Comparison of ENCODE assay signal across 11 mouse cellular contexts in genomic region chr2:167383666-167384083, GRCm38 (mm10). TPM values are rescaled to one million over a fixed set of nuclear protein-coding genes. Genes with fewer than 3 reads are reported as not detected.
DNase-seq lines count a peak whose midpoint lies in the region; ATAC-seq lines count a peak whose summit lies in the region.
"Had no signal": no experiment of that assay in that cellular context is flagged by ENCODE, and none has a peak within 500 bp of the region (broad histone marks: within the 10 kb centered on the region; RNA-seq: fewer than 3 reads in every experiment).

No protein-coding gene starts in this region.

- H3K9me3 ChIP-seq in megakaryocyte, embryonic 14.5 days, result no peaks in the 10 kb centered on the region
- no peaks in the 10 kb centered on the region for H3K9me3 ChIP-seq in kidney, embryonic 14.5 days (ENCODE audit: control insufficient read depth, low read length)
- no peaks in the 10 kb centered on the region for H3K9me3 ChIP-seq in forebrain, embryonic 15.5 days
- H3K9me3 ChIP-seq in hindbrain, embryonic 11.5 days (ENCODE audit: control insufficient read depth, low read length), result no peaks in the 10 kb centered on the region
- H3K9me3 ChIP-seq: G1E; midbrain, embryonic 12.5 days had no signal

- H3K36me3 ChIP-seq in megakaryocyte, embryonic 14.5 days (replicated peaks; ENCODE audit: low read length), result no peaks in the 10 kb centered on the region
- H3K36me3 ChIP-seq in kidney, embryonic 14.5 days (ENCODE audit: control insufficient read depth, insufficient read depth, low read length), result no peaks in the 10 kb centered on the region
- H3K36me3 ChIP-seq in forebrain, embryonic 15.5 days, result no peaks in the 10 kb centered on the region
- no peaks in the 10 kb centered on the region for H3K36me3 ChIP-seq in hindbrain, embryonic 11.5 days (ENCODE audit: control insufficient read depth, insufficient read depth, low read length)
- H3K36me3 ChIP-seq: G1E; midbrain, embryonic 12.5 days had no signal

- peak overlapping the region; percentile 74 for H3K4me3 ChIP-seq in megakaryocyte, embryonic 14.5 days (replicated peaks)
- no peak overlapping the region for H3K4me3 ChIP-seq in kidney, embryonic 14.5 days (ENCODE audit: low read length)
- H3K4me3 ChIP-seq in forebrain, embryonic 15.5 days, result no peak overlapping the region
- no peak overlapping the region for H3K4me3 ChIP-seq in hindbrain, embryonic 11.5 days (ENCODE audit: low read depth, low read length)
- H3K4me3 ChIP-seq: midbrain, embryonic 12.5 days had no signal

- peak; percentile 87 for DNase-seq in heart, adult 8-10 months (ENCODE audit: low spot score)
- DNase-seq in urinary bladder, postnatal 25 days (ENCODE audit: low spot score), result peak; percentile 65
- DNase-seq in frontal cortex, postnatal 14 days (ENCODE audit: low spot score in 2 of 2), result no peak
- no peak for DNase-seq in hindbrain, embryonic 11.5 days (ENCODE audit: low spot score)
- DNase-seq: cerebellum, postnatal 25 days had no signal

- no peak for ATAC-seq in megakaryocyte, adult 5-6 weeks (ENCODE audit: poor library complexity, severe bottlenecking)
- ATAC-seq in kidney, embryonic 14.5 days (ENCODE audit: low FRiP score, low TSS enrichment), result 0 out of 2 replicates have a peak, but pooled peaks have one; percentile 28
- ATAC-seq in forebrain, embryonic 15.5 days (replicated peaks), result no peak
- ATAC-seq in hindbrain, embryonic 11.5 days (ENCODE audit: low FRiP score), result no peak

- no peak overlapping the region for H3K4me2 ChIP-seq in kidney, embryonic 14.5 days (replicated peaks; ENCODE audit: low read depth, low read length)
- H3K4me2 ChIP-seq in forebrain, embryonic 15.5 days (replicated peaks), result no peak overlapping the region
- no peak overlapping the region for H3K4me2 ChIP-seq in hindbrain, embryonic 11.5 days (replicated peaks; ENCODE audit: low read depth, low read length)
- H3K4me2 ChIP-seq: midbrain, embryonic 12.5 days had no signal

- peaks cover 36% of the 10 kb centered on the region for H3K4me1 ChIP-seq in megakaryocyte, embryonic 14.5 days
- H3K4me1 ChIP-seq in kidney, embryonic 14.5 days (ENCODE audit: control insufficient read depth, insufficient read depth, low read length), result peaks cover 23% of the 10 kb centered on the region
- H3K4me1 ChIP-seq in forebrain, embryonic 15.5 days, result no peaks in the 10 kb centered on the region
- no peaks in the 10 kb centered on the region for H3K4me1 ChIP-seq in hindbrain, embryonic 11.5 days (replicated peaks; ENCODE audit: control insufficient read depth, insufficient read depth, low read length)

- H3K27ac ChIP-seq in kidney, embryonic 14.5 days (ENCODE audit: low read depth, low read length), result no peak overlapping the region
- H3K27ac ChIP-seq in forebrain, embryonic 15.5 days (replicated peaks), result no peak overlapping the region
- no peak overlapping the region for H3K27ac ChIP-seq in hindbrain, embryonic 11.5 days (ENCODE audit: low read depth, low read length)
- H3K27ac ChIP-seq: midbrain, embryonic 12.5 days had no signal

- 53% methylated on average over 13 of the region's 13 CpGs for whole genome bisulfite sequencing in kidney, embryonic 14.5 days
- 94% methylated on average over 13 of the region's 13 CpGs for WGBS in forebrain, embryonic 15.5 days
- WGBS in hindbrain, embryonic 11.5 days, result 90% methylated on average over 13 of the region's 13 CpGs

- no peak overlapping the region for H3K9ac ChIP-seq in kidney, embryonic 14.5 days (ENCODE audit: low read depth, low read length)
- no peak overlapping the region for H3K9ac ChIP-seq in forebrain, embryonic 15.5 days (replicated peaks)
- no peak overlapping the region for H3K9ac ChIP-seq in hindbrain, embryonic 11.5 days (ENCODE audit: low read depth, low read length)
- H3K9ac ChIP-seq: midbrain, embryonic 12.5 days had no signal

- H3K27me3 ChIP-seq in megakaryocyte, embryonic 14.5 days (replicated peaks), result peaks cover 87% of the 10 kb centered on the region
- H3K27me3 ChIP-seq in kidney, embryonic 14.5 days (ENCODE audit: control insufficient read depth, insufficient read depth, low read length), result no peaks in the 10 kb centered on the region
- no peaks in the 10 kb centered on the region for H3K27me3 ChIP-seq in forebrain, embryonic 15.5 days
- no peaks in the 10 kb centered on the region for H3K27me3 ChIP-seq in hindbrain, embryonic 11.5 days (ENCODE audit: control insufficient read depth, insufficient read depth, low read length)
- H3K27me3 ChIP-seq: midbrain, embryonic 12.5 days had no signal

RNA-seq across cellular contexts. Expression of gene B4galt5, which starts 34.7 kb away (rescaled TPM):
- 3.7 and 4.1 TPM in 2 replicates for polyA plus RNA-seq in megakaryocyte, embryonic 14.5 days (2012; ENCODE audit: insufficient read depth, low replicate concordance)
- 62.5 and 80.6 TPM in 2 replicates for total RNA-seq in megakaryocyte, adult 5-6 weeks (2015)
- 52.4 and 67.3 TPM in 2 replicates for total RNA-seq in megakaryocyte, adult 5-6 weeks (2017)
- total RNA-seq in heart, adult 8-10 months (2022), result 10 to 100 TPM in 3 of 4 experiments, 1 to 10 TPM in 1; 8.9 to 12.8 (median 11.6) TPM
- 12.2 and 13.1 TPM in 2 replicates for polyA plus RNA-seq in kidney, embryonic 14.5 days (2014; fragmentation: Nextera tagmentation; extraction: Ambion mirVana)
- polyA plus RNA-seq in forebrain, embryonic 15.5 days (2015; fragmentation: Nextera tagmentation; extraction: Ambion mirVana), result 15.2 and 18.8 TPM in 2 replicates
- polyA plus RNA-seq in hindbrain, embryonic 11.5 days (2014; fragmentation: Nextera tagmentation; extraction: Ambion mirVana), result 15.3 and 19.2 TPM in 2 replicates

RNA-seq across cellular contexts. Expression of gene Slc9a8, which starts 37.8 kb away (rescaled TPM):
- 3.4 and 4.4 TPM in 2 replicates for polyA plus RNA-seq in megakaryocyte, embryonic 14.5 days (2012; ENCODE audit: insufficient read depth, low replicate concordance)
- total RNA-seq in megakaryocyte, adult 5-6 weeks (2015), result 19.1 and 27.9 TPM in 2 replicates
- total RNA-seq in megakaryocyte, adult 5-6 weeks (2017), result 17.2 and 24.7 TPM in 2 replicates
- 10 to 100 TPM; 24.6 to 30.5 (median 25.6) TPM for total RNA-seq in heart, adult 8-10 months (2022)
- polyA plus RNA-seq in kidney, embryonic 14.5 days (2014; fragmentation: Nextera tagmentation; extraction: Ambion mirVana), result 15.3 and 28.6 TPM in 2 replicates
- polyA plus RNA-seq in forebrain, embryonic 15.5 days (2015; fragmentation: Nextera tagmentation; extraction: Ambion mirVana), result 20.4 and 23.1 TPM in 2 replicates
- 15.7 and 21.8 TPM in 2 replicates for polyA plus RNA-seq in hindbrain, embryonic 11.5 days (2014; fragmentation: Nextera tagmentation; extraction: Ambion mirVana)

Comparison
In these comparisons a context has a peak if more than half of its experiments do, and no peak if none do; other contexts are left out.
1. DNase-seq: peak in heart, adult 8-10 months (single experiment) and urinary bladder, postnatal 25 days (single experiment); none in frontal cortex, postnatal 14 days (0 of 2) and hindbrain, embryonic 11.5 days (single experiment).